Mouse (Mus musculus) thymus, adult 2 months (tissue): ENCODE data around the gene Serp1.

Experiments
- CTCF ChIP-seq: fragments of 200-500 bp; IDR thresholded peaks from 2 replicates; pipeline ENCODE4 v1.5.1; 2012; ENCODE audit warnings: mild to moderate bottlenecking, control low read depth, low read length, moderate library complexity, borderline replicate concordance; ENCODE audit not compliant: control insufficient read depth, poor library complexity, insufficient read depth; ENCODE audit errors: extremely low read depth
- POLR2A ChIP-seq: fragments of 200-500 bp; IDR thresholded peaks from 2 replicates; pipeline ENCODE4 v1.6.1; 2012; ENCODE audit warnings: mild to moderate bottlenecking, low read length, control low read depth, moderate library complexity; ENCODE audit not compliant: control insufficient read depth, poor library complexity, insufficient read depth; ENCODE audit errors: extremely low read depth

GRCm38 (mm10) chr3:58559887-58560286 lies 34.2 kb upstream of the Serp1 start:
- TF ChIP-seq POLR2A (no peak), CTCF (no peak)
